Mouse (Mus musculus) ES-E14 (cell line): Measurements from ENCODE around the gene Spdl1. TPM values are rescaled to one million over a fixed set of nuclear protein-coding genes. Genes with fewer than 3 reads are reported as not detected.

Experiments
- DNase-seq: peaks from one replicate; pipeline ENCODE4 v3.0.0-alpha.2; 2013; ENCODE audit warnings: low read depth, low spot score
- H3K27ac ChIP-seq: 2 replicates; pipeline ENCODE4 v1.5.1; 2012; ENCODE audit warnings: low read depth, mild to moderate bottlenecking, low read length, moderate library complexity, mixed read lengths; ENCODE audit not compliant: poor library complexity, insufficient read depth, severe bottlenecking
- H3K36me3 ChIP-seq: 2 replicates; pipeline ENCODE4 v1.6.1; 2012; ENCODE audit warnings: mild to moderate bottlenecking, low read length, moderate library complexity, mixed read lengths; ENCODE audit not compliant: control insufficient read depth, poor library complexity, insufficient read depth, severe bottlenecking
- H3K4me1 ChIP-seq, 2 experiments: fragments of 150-350 bp in 1 of 2; sonication (generic) in 1 of 2; 2 replicates each; pipeline ENCODE4 v1.6.1; 2012; ENCODE audit warnings: low read length in 2 of 2, mild to moderate bottlenecking in 1 of 2, mixed read lengths in 1 of 2; ENCODE audit not compliant: control insufficient read depth in 2 of 2, insufficient read depth in 2 of 2, poor library complexity in 1 of 2
- H3K4me3 ChIP-seq, 2 experiments: fragments of 150-350 bp in 1 of 2; sonication (generic) in 1 of 2; 2 replicates each; pipeline ENCODE4 v1.5.1; 2012; ENCODE audit warnings: low read length in 2 of 2, low read depth in 1 of 2, mild to moderate bottlenecking in 1 of 2, mixed read lengths in 1 of 2; ENCODE audit not compliant: insufficient read depth in 1 of 2, poor library complexity in 1 of 2, severe bottlenecking in 1 of 2
- H3K9ac ChIP-seq: 2 replicates; pipeline ENCODE4 v1.6.1; 2012; ENCODE audit warnings: low read depth, mild to moderate bottlenecking, low read length, mixed read lengths; ENCODE audit not compliant: poor library complexity, insufficient read depth, severe bottlenecking
- H3K9me3 ChIP-seq: fragments of 150-350 bp; sonication (generic); 2 replicates; pipeline ENCODE4 v1.6.1; 2012; ENCODE audit warnings: low read depth, mild to moderate bottlenecking, low read length; ENCODE audit not compliant: control insufficient read depth, insufficient read depth
- CHD2 ChIP-seq: IDR thresholded peaks from 2 replicates; pipeline ENCODE4 v1.6.1; 2014; ENCODE audit warnings: mild to moderate bottlenecking, low read depth, low read length, inconsistent platforms
- HCFC1 ChIP-seq: IDR thresholded peaks from 2 replicates; pipeline ENCODE4 v1.6.1; 2012; ENCODE audit warnings: low read length, inconsistent platforms, borderline replicate concordance; ENCODE audit not compliant: insufficient read depth
- MAFK ChIP-seq: IDR thresholded peaks from 2 replicates; pipeline ENCODE4 v1.6.1; 2014; ENCODE audit warnings: mild to moderate bottlenecking, low read depth, low read length, inconsistent platforms; ENCODE audit not compliant: insufficient read depth
- ZC3H11A ChIP-seq: IDR thresholded peaks from 2 replicates; pipeline ENCODE4 v1.6.1; 2012; ENCODE audit warnings: low read depth, mild to moderate bottlenecking, inconsistent platforms, low read length, borderline replicate concordance
- ZNF384 ChIP-seq: IDR thresholded peaks from 2 replicates; pipeline ENCODE4 v1.6.1; 2012; ENCODE audit warnings: low read depth, low read length, inconsistent platforms
- in situ Hi-C, 2 experiments: fragments of 600-800 bp; cut with MboI; formaldehyde crosslinking; loops; one replicate each; pipeline ENCODE4 v1.15.1; 2025; ENCODE audit warnings: low sequenced_read_pairs in 2 of 2, inconsistent platforms in 1 of 2; ENCODE audit not compliant: unreplicated experiment in 2 of 2
- total RNA-seq: library from RNA; depleted of rRNA; stranded (reverse); fragments of 300-350 nt; gene quantifications from 2 replicates; pipeline ENCODE4 v1.2.3, GENCODE M21; 2012

Spdl1 gene
- total RNA-seq, 1 experiment, result 40.1 TPM

DNA sequence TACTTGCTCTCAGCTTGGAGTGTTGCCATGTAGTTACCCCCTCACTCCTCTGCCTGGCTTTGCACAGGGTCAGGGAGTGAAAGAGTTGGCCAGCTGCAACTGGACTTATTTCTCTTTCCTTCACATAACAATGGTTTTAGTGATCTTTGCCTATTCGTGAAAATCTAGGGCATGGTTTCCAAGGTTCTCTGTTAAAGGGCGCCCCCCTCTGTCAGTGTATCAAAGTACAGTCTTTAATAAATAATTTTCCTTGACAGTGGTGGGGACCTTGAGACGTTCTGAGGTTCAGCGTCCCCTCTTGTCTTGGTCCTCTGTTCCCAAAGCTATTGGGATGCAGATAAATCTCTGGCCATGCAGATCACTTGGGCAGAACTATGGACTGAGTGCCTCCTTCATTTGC lies 37.3 kb downstream of the Spdl1 start:
- H3K4me1 ChIP-seq, result peaks cover 6 to 13% of the 10 kb centered on the region in 2 experiments
- TF ChIP-seq HCFC1, result no peak
- TF ChIP-seq ZC3H11A, result peak; percentile 67
- H3K9me3 ChIP-seq, result no peaks in the 10 kb centered on the region
- H3K9ac ChIP-seq, result no peak overlapping the region
- H3K4me3 ChIP-seq, result no peak overlapping the region
- in situ Hi-C loops, result no loop called here
- no peak overlapping the region for H3K27ac ChIP-seq
- DNase-seq, result peak; percentile 38
- H3K36me3 ChIP-seq, result no peaks in the 10 kb centered on the region

DNA sequence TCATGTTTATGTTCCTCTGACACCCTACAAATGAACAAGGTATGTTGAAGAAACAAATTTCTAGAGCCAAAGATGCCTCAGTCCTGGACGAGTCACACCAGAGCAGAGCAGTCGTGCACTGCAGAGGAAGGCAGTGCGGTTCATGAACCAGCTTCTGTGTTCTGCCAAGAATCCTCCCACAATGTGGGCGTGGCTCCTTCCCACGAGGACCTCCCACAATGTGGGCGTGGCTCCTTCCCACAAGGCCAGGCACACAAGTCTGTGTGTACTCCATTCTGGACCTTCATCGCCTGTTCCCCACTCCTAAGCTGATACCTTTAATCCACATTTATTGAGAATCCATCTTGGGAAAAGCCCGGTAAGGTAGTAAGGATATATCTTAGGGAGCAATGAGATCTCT lies 41.6 kb downstream of the Spdl1 start:
- Histone ChIP-seq H3K27ac (no peak overlapping the region), H3K9ac (no peak overlapping the region), H3K4me1 (no peaks in the 10 kb centered on the region; a peak in 2 of 4 replicates), H3K36me3 (no peaks in the 10 kb centered on the region), H3K4me3 (peak overlapping the region in 1 of 2 experiments; percentile 37; a peak in 2 of 4 replicates), H3K9me3 (no peaks in the 10 kb centered on the region)
- TF ChIP-seq HCFC1, result no peak
- TF ChIP-seq CHD2, result no peak
- TF ChIP-seq ZNF384, result no peak
- no peak for TF ChIP-seq MAFK
- no peak for TF ChIP-seq ZC3H11A
- peak; percentile 76 for DNase-seq
- in situ Hi-C loops, result no loop called here

DNA sequence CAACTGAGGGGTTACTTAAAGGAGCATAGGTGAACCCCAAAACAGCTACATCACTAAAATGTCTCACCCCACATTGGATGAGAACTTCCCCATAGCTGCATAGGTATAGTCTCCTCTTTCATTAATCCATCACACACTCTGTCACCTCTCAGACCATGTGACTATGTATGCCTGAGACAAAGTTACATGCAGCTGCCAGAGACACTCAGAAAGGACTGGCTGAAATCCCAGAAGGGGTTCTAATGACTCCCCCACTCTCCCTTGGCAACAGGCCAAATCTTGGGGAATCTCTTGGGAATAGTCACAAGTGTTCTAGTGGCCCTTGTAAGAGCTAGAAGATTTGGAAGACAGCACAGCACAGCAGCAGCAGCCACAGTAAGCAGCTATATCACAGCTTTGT lies 48.6 kb downstream of the Spdl1 start:
- no peak for DNase-seq
- Histone ChIP-seq H3K27ac (no peak overlapping the region), H3K4me1 (peaks cover 0 to 7% of the 10 kb centered on the region in 2 experiments; a peak in 1 of 4 replicates), H3K9ac (no peak overlapping the region), H3K36me3 (no peaks in the 10 kb centered on the region), H3K9me3 (no peaks in the 10 kb centered on the region), H3K4me3 (no peak overlapping the region)
- TF ChIP-seq CHD2, result no peak
- no peak for TF ChIP-seq ZNF384
- TF ChIP-seq HCFC1, result no peak
- no peak for TF ChIP-seq MAFK
- no peak for TF ChIP-seq ZC3H11A
- in situ Hi-C loops, result no loop called here

DNA sequence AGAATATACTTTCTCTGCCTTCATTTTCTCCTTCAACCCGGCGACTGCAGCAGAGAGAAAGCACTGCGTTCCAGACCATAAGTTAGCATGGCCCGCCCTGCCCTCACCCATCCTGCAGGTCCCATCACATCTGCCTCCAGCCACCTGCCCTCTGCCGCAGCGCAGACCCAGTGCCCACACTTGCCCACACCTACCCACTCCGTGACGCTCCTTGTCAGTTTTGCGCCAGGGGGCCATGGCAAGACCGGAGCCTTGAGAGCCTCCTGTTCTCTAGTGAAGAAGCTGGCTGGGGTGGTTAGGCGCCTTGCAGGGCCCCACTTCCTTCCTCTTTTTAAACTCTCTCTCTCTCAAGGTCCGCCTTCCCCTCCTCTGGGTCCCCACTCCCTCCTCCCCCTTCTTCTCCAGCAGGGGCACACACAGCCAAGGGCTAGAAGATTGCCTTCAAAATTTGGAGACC lies 49.8 kb downstream of the Spdl1 start, which contains the start of gene Dock2:
Gene Dock2 (minus strand): TSS at position 306 of the 457 bp plus-strand sequence.
- H3K9ac ChIP-seq, result no peak within 1 kb of the TSS

More for the DNA sequence above, 49.8 kb downstream of the Spdl1 start, which contains the start of gene Dock2:
- DNase-seq, result no peak
- H3K4me3 ChIP-seq, result peak within 1 kb of the TSS; percentile 15 to 42; a peak in 3 of 4 replicates
- in situ Hi-C loops, result no loop called here
- no peaks in the 10 kb centered on the region for H3K9me3 ChIP-seq
- H3K4me1 ChIP-seq, result peaks cover 0 to 7% of the 10 kb centered on the region in 2 experiments; a peak in 1 of 4 replicates
- no peaks in the 10 kb centered on the region for H3K36me3 ChIP-seq
- no peak for TF ChIP-seq CHD2
- no peak for TF ChIP-seq HCFC1
- TF ChIP-seq MAFK, result no peak
- TF ChIP-seq ZC3H11A, result no peak
- TF ChIP-seq ZNF384, result no peak
- no peak within 1 kb of the TSS for H3K27ac ChIP-seq
